Comparison of ENCODE assay signal across 9 mouse cellular contexts in the genomic region with DNA sequence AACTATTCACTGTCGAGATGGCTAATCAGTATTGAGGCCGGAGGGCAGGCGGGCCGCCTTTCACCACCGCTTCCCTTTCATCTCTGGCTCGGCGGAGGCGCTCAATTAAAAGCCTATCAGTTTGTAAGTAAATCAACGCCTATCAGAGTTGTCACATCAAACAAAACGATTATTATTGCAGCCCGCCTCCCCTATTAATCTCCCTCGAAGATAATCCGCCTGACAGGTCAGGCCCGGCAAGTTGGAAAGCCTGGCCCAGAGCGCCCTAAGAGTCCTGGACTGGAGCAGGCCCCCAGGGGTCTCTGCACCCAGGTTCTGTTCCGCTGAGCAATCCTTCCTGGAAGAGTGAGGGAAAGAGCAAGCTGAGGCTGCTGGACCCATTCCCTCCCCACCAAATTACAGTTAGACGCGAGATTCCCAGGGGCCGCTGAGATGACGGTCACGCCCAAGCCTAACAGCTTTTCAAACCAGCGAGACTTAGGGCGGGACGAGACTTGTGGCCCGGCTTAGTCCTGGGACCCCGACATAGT. TPM values are rescaled to one million over a fixed set of nuclear protein-coding genes. Genes with fewer than 3 reads are reported as not detected.
DNase-seq lines count a peak whose midpoint lies in the region; ATAC-seq and TF ChIP-seq lines count a peak whose summit lies in the region.
"Had no signal": no experiment of that assay in that cellular context is flagged by ENCODE, and none has a peak within 500 bp of the region (broad histone marks: within the 10 kb centered on the region; RNA-seq: fewer than 3 reads in every experiment).

No protein-coding gene starts in this region.

- peaks cover 12% of the 10 kb centered on the region; the same call in 1 of the 2 replicates for H3K4me1 ChIP-seq in kidney, postnatal 0 days (replicated peaks; ENCODE audit: insufficient read depth, low read length)
- H3K4me1 ChIP-seq in stomach, postnatal 0 days (replicated peaks; ENCODE audit: control insufficient read depth, insufficient read depth): no peaks in the 10 kb centered on the region; the same call in 1 of the 2 replicates

- peak overlapping the region; percentile 80 for H3K9ac ChIP-seq in kidney, postnatal 0 days (ENCODE audit: low read depth, low read length)
- peak overlapping the region; percentile 82 for H3K9ac ChIP-seq in stomach, postnatal 0 days (ENCODE audit: low read length)

- H3K27ac ChIP-seq in kidney, postnatal 0 days: peak overlapping the region; percentile 99
- peak overlapping the region; percentile 99 for H3K27ac ChIP-seq in stomach, postnatal 0 days (replicated peaks)

- no peaks in the 10 kb centered on the region for H3K36me3 ChIP-seq in kidney, postnatal 0 days (ENCODE audit: insufficient read depth, low read length)
- no peaks in the 10 kb centered on the region for H3K36me3 ChIP-seq in stomach, postnatal 0 days (ENCODE audit: control insufficient read depth, insufficient read depth, low read length)

- WGBS in kidney, postnatal 0 days: 6% methylated on average over 26 of the region's 26 CpGs
- 10% methylated on average over 26 of the region's 26 CpGs for WGBS in stomach, postnatal 0 days

- ATAC-seq in kidney, postnatal 0 days (replicated peaks; ENCODE audit: low FRiP score, low read depth): no peak
- no peak for ATAC-seq in stomach, postnatal 0 days (ENCODE audit: low FRiP score, low TSS enrichment)

- peak; percentile 95 for TF ChIP-seq EP300 in stomach, postnatal 0 days (optimal IDR thresholded peaks at IDR 0.05)

- no peak; the same call in 1 of the 2 replicates for TF ChIP-seq CTCF in kidney, postnatal 0 days (IDR thresholded peaks at IDR 0.05; ENCODE audit: low read depth)
- peak; percentile 9; the same call in 1 of the 2 replicates for TF ChIP-seq CTCF in stomach, postnatal 0 days (IDR thresholded peaks at IDR 0.05; ENCODE audit: low read depth)

- H3K27me3 ChIP-seq in kidney, postnatal 0 days (ENCODE audit: insufficient read depth, low read length): no peaks in the 10 kb centered on the region
- H3K27me3 ChIP-seq in stomach, postnatal 0 days (ENCODE audit: control insufficient read depth, insufficient read depth, low read length): no peaks in the 10 kb centered on the region
- H3K27me3 ChIP-seq: CH12.LX had no signal

- H3K4me2 ChIP-seq in kidney, postnatal 0 days (ENCODE audit: low read length): peak overlapping the region; percentile 65
- H3K4me2 ChIP-seq in stomach, postnatal 0 days (replicated peaks; ENCODE audit: low read depth): peak overlapping the region; percentile 94

- no peaks in the 10 kb centered on the region for H3K9me3 ChIP-seq in kidney, postnatal 0 days (replicated peaks; ENCODE audit: low read length)
- no peaks in the 10 kb centered on the region for H3K9me3 ChIP-seq in stomach, postnatal 0 days (ENCODE audit: control insufficient read depth, low read length)

- peak; percentile 37 to 59 for DNase-seq in urinary bladder, adult 18-20 months (ENCODE audit: low spot score in 2 of 2)
- no peak for DNase-seq in urinary bladder, postnatal 10 days (ENCODE audit: low spot score)
- DNase-seq in gastrocnemius, postnatal 4 days (ENCODE audit: low spot score in 2 of 2): peak; percentile 36 to 46
- DNase-seq in kidney, postnatal 0 days (ENCODE audit: low spot score): peak; percentile 88
- DNase-seq in lung, postnatal 36 days: peak; percentile 79
- DNase-seq in stomach, postnatal 0 days (ENCODE audit: low spot score): peak; percentile 79
- no peak for DNase-seq in frontal cortex, postnatal 14 days (ENCODE audit: low spot score in 2 of 2)
- no peak for DNase-seq in frontal cortex, postnatal 10 days (ENCODE audit: low spot score in 2 of 2)

- peak overlapping the region; percentile 67 for H3K4me3 ChIP-seq in kidney, postnatal 0 days (replicated peaks; ENCODE audit: low read depth, low read length)
- H3K4me3 ChIP-seq in stomach, postnatal 0 days (ENCODE audit: low read depth, low read length): peak overlapping the region; percentile 90

RNA-seq across cellular contexts. Expression of a gene that starts 1.9 kb away (rescaled TPM):
- 10 to 100 TPM; 14.0 to 15.6 TPM for total RNA-seq in gastrocnemius, postnatal 4 days (2021)
- 34.2 and 41.4 TPM in 2 replicates for polyA plus RNA-seq in kidney, postnatal 0 days (2015; fragmentation: Nextera tagmentation; extraction: Ambion mirVana)
- 10.0 and 11.3 TPM in 2 replicates for polyA plus RNA-seq in stomach, postnatal 0 days (2015; fragmentation: Nextera tagmentation; extraction: Ambion mirVana)
- total RNA-seq: CH12.LX had no signal

RNA-seq across cellular contexts. Expression of a gene that starts 28.2 kb away (rescaled TPM):
- 1 to 10 TPM; 1.5 to 1.9 TPM for total RNA-seq in gastrocnemius, postnatal 4 days (2021)
- polyA plus RNA-seq in kidney, postnatal 0 days (2015; fragmentation: Nextera tagmentation; extraction: Ambion mirVana): 0.83 and 1.3 TPM in 2 replicates
- 0.39 and 0.46 TPM in 2 replicates for polyA plus RNA-seq in stomach, postnatal 0 days (2015; fragmentation: Nextera tagmentation; extraction: Ambion mirVana)

Comparison
In these comparisons a context has a peak if more than half of its experiments do, and no peak if none do; other contexts are left out.
1. DNase-seq: peak in urinary bladder, adult 18-20 months (2 of 2), gastrocnemius, postnatal 4 days (2 of 2), kidney, postnatal 0 days (single experiment), lung, postnatal 36 days (single experiment) and stomach, postnatal 0 days (single experiment); none in urinary bladder, postnatal 10 days (single experiment), frontal cortex, postnatal 14 days (0 of 2) and frontal cortex, postnatal 10 days (0 of 2).